Mouse (Mus musculus): ENCODE measurements around the gene Ccdc28b. TPM values are rescaled to one million over a fixed set of nuclear protein-coding genes. Genes with fewer than 3 reads are reported as not detected.

The Ccdc28b gene
- 10 to 100 TPM; 14.2 to 15.0 TPM for total RNA-seq (2021)
- long read RNA-seq, experiment 1, partial matches to known transcripts, result 1 of 7 reads
- long read RNA-seq, experiment 1, other reads (novel, unspliced or antisense), result 2 of 7 reads
- long read RNA-seq, experiment 2, partial matches to known transcripts, result 0 of 2 reads
- long read RNA-seq, experiment 2, other reads (novel, unspliced or antisense), result 0 of 2 reads

- peak; percentile 79 for DNase-seq
These were observed at the start of gene Ccdc28b for GRCm38 (mm10) chr4:129623681-129624091. Gene Ccdc28b (minus strand): TSS chr4:129623947.

- DNase-seq, result peak in 1 of 2 experiments; percentile 21
These were observed 49.2 kb upstream of the Ccdc28b start for GRCm38 (mm10) chr4:129672878-129673449.

GRCm38 (mm10) chr4:129672083-129672877 lies 48.5 kb upstream of the Ccdc28b start, which contains the start of gene Kpna6:
Gene Kpna6 (minus strand): TSS chr4:129672767.
- DNase-seq, result peak; percentile 94 to 97

- DNase-seq, result peak; percentile 63 to 74
These were observed 47.8 kb upstream of the Ccdc28b start for GRCm38 (mm10) chr4:129671491-129672082.

GRCm38 (mm10) chr4:129662255-129662813 lies 38.6 kb upstream of the Ccdc28b start:
- DNase-seq, result no peak

GRCm38 (mm10) chr4:129661584-129661983 lies 37.8 kb upstream of the Ccdc28b start:
- no peak for DNase-seq

- DNase-seq, result no peak
These were observed 31.0 kb upstream of the Ccdc28b start for GRCm38 (mm10) chr4:129654770-129655169.

GRCm38 (mm10) chr4:129650359-129650758 lies 26.6 kb upstream of the Ccdc28b start:
- DNase-seq, result no peak

GRCm38 (mm10) chr4:129648656-129649055 lies 24.9 kb upstream of the Ccdc28b start:
- no peak for DNase-seq

- no peak for DNase-seq
These were observed 21.5 kb upstream of the Ccdc28b start for GRCm38 (mm10) chr4:129645204-129645603.

GRCm38 (mm10) chr4:129641756-129642155 lies 18.0 kb upstream of the Ccdc28b start:
- DNase-seq, result no peak

GRCm38 (mm10) chr4:129640638-129641467 lies 17.1 kb upstream of the Ccdc28b start, which contains the start of gene Txlna:
Gene Txlna (minus strand): TSS chr4:129641065.
- peak; percentile 98 for DNase-seq

GRCm38 (mm10) chr4:129640101-129640637 lies 16.4 kb upstream of the Ccdc28b start:
- peak; percentile 45 to 63 for DNase-seq

GRCm38 (mm10) chr4:129639221-129639620 lies 15.5 kb upstream of the Ccdc28b start:
- no peak for DNase-seq

- DNase-seq, result no peak
These were observed 10.1 kb upstream of the Ccdc28b start for GRCm38 (mm10) chr4:129633852-129634251.

- DNase-seq, result no peak
These were observed 8.1 kb upstream of the Ccdc28b start for GRCm38 (mm10) chr4:129631867-129632266.

- DNase-seq, result peak in 1 of 2 experiments; percentile 31
These were observed 7.2 kb upstream of the Ccdc28b start for GRCm38 (mm10) chr4:129630944-129631343.

GRCm38 (mm10) chr4:129626035-129626434 lies 2.3 kb upstream of the Ccdc28b start:
- DNase-seq, result no peak

- no peak for DNase-seq
These were observed 1.7 kb upstream of the Ccdc28b start for GRCm38 (mm10) chr4:129625496-129625895.

GRCm38 (mm10) chr4:129625029-129625370 lies 1.3 kb upstream of the Ccdc28b start:
- DNase-seq, result peak; percentile 59 to 67

All from heart, adult 18-20 months (tissue).